Mouse (Mus musculus): Measurements from ENCODE around the gene Dus2. TPM values are rescaled to one million over a fixed set of nuclear protein-coding genes. Genes with fewer than 3 reads are reported as not detected.

The Dus2 gene
- polyA plus RNA-seq, 1 experiment from 2014 or later: 15.4 TPM

- in situ Hi-C loops (cut with MboI; ENCODE audit: low pct_unique_long_range_greater_than_20kb): no loop called here
- no peak for TF ChIP-seq CTCF (IDR thresholded peaks at IDR 0.05)
- no peaks in the 10 kb centered on the region for H3K27me3 ChIP-seq
- CTCF ChIA-PET: interaction anchor here (0.7 to 1.4 kb wide), 3 partner anchors 9 to 22 kb away, joined by 3 read pairs; no protein-coding TSS in a partner anchor
- ATAC-seq: no peak
- POLR2A ChIA-PET: interaction anchor here (1.2 kb wide), 1 partner anchor 14 kb away, joined by 4 read pairs; no protein-coding TSS in a partner anchor
- DNase-seq (ENCODE audit: low read depth, low spot score): no peak
These were observed 51.9 kb downstream of the Dus2 start for GRCm38 (mm10) chr8:106043055-106043454.

- H3K27me3 ChIP-seq: no peaks in the 10 kb centered on the region
- CTCF ChIA-PET: interaction anchor here (1.4 kb wide), 2 partner anchors 12 to 23 kb away, joined by 3 read pairs; no protein-coding TSS in a partner anchor
- DNase-seq (ENCODE audit: low read depth, low spot score): no peak
- POLR2A ChIA-PET: interaction anchor here (1.2 kb wide), 1 partner anchor 13 kb away, joined by 4 read pairs; no protein-coding TSS in a partner anchor
- no peak for ATAC-seq
- no peak for TF ChIP-seq CTCF (IDR thresholded peaks at IDR 0.05)
- in situ Hi-C loops (cut with MboI; ENCODE audit: low pct_unique_long_range_greater_than_20kb): no loop called here
These were observed 53.0 kb downstream of the Dus2 start for GRCm38 (mm10) chr8:106044151-106044550.

GRCm38 (mm10) chr8:106046872-106047559, 55.9 kb downstream of the Dus2 start:
- POLR2A ChIA-PET: interaction anchor here (1.4 kb wide), 1 partner anchor 12 kb away, joined by 5 read pairs; the partner anchor contains the start of gene Nfatc3
- in situ Hi-C loops (cut with MboI; ENCODE audit: low pct_unique_long_range_greater_than_20kb): no loop called here
- DNase-seq (ENCODE audit: low read depth, low spot score) (no peak), ATAC-seq (no peak)
- no peaks in the 10 kb centered on the region for H3K27me3 ChIP-seq
- no peak for TF ChIP-seq CTCF (IDR thresholded peaks at IDR 0.05)
- CTCF ChIA-PET: interaction anchor here (0.7 kb wide), 1 partner anchor 36 kb away, joined by 3 read pairs; no protein-coding TSS in a partner anchor

- DNase-seq (ENCODE audit: low read depth, low spot score) (no peak), ATAC-seq (no peak)
- no peak for TF ChIP-seq CTCF (IDR thresholded peaks at IDR 0.05)
- in situ Hi-C loops (cut with MboI; ENCODE audit: low pct_unique_long_range_greater_than_20kb): no loop called here
- CTCF ChIA-PET: no interaction called here
- H3K27me3 ChIP-seq: no peaks in the 10 kb centered on the region
- POLR2A ChIA-PET: no interaction called here
These were observed 56.9 kb downstream of the Dus2 start for GRCm38 (mm10) chr8:106047854-106048630.

GRCm38 (mm10) chr8:106049840-106050239, 58.7 kb downstream of the Dus2 start:
- POLR2A ChIA-PET: interaction anchor here (0.5 kb wide), 1 partner anchor 7 kb away, joined by 6 read pairs; no protein-coding TSS in a partner anchor
- in situ Hi-C loops (cut with MboI; ENCODE audit: low pct_unique_long_range_greater_than_20kb): no loop called here
- H3K27me3 ChIP-seq: no peaks in the 10 kb centered on the region
- ATAC-seq: no peak
- CTCF ChIA-PET: no interaction called here
- no peak for DNase-seq (ENCODE audit: low read depth, low spot score)
- no peak for TF ChIP-seq CTCF (IDR thresholded peaks at IDR 0.05)

GRCm38 (mm10) chr8:106051068-106051467, 59.9 kb downstream of the Dus2 start:
- ChIA-PET POLR2A (no interaction called here), CTCF (interaction anchor here (1.4 kb wide), 1 partner anchor 44 kb away, joined by 3 read pairs; no protein-coding TSS in a partner anchor)
- ATAC-seq (no peak), DNase-seq (ENCODE audit: low read depth, low spot score) (no peak)
- in situ Hi-C loops (cut with MboI; ENCODE audit: low pct_unique_long_range_greater_than_20kb): no loop called here
- no peak for TF ChIP-seq CTCF (IDR thresholded peaks at IDR 0.05)
- H3K27me3 ChIP-seq: no peaks in the 10 kb centered on the region

GRCm38 (mm10) chr8:106052510-106053089, 61.5 kb downstream of the Dus2 start:
- no peaks in the 10 kb centered on the region for H3K27me3 ChIP-seq
- no peak for ATAC-seq
- ChIA-PET POLR2A (no interaction called here), CTCF (interaction anchor here (1.2 kb wide), 1 partner anchor 9 kb away, joined by 3 read pairs; no protein-coding TSS in a partner anchor)
- in situ Hi-C loops (cut with MboI; ENCODE audit: low pct_unique_long_range_greater_than_20kb): no loop called here
- no peak for TF ChIP-seq CTCF (IDR thresholded peaks at IDR 0.05)
- DNase-seq (ENCODE audit: low read depth, low spot score): no peak

GRCm38 (mm10) chr8:106054190-106054811, 63.2 kb downstream of the Dus2 start:
- no peaks in the 10 kb centered on the region for H3K27me3 ChIP-seq
- ATAC-seq: no peak
- TF ChIP-seq CTCF (IDR thresholded peaks at IDR 0.05): no peak
- in situ Hi-C loops (cut with MboI; ENCODE audit: low pct_unique_long_range_greater_than_20kb): no loop called here
- DNase-seq (ENCODE audit: low read depth, low spot score): no peak
- CTCF ChIA-PET: no interaction called here
- POLR2A ChIA-PET: no interaction called here

- no peak for ATAC-seq
- no peak for TF ChIP-seq CTCF (IDR thresholded peaks at IDR 0.05)
- no peaks in the 10 kb centered on the region for H3K27me3 ChIP-seq
- ChIA-PET CTCF (no interaction called here), POLR2A (no interaction called here)
- no peak for DNase-seq (ENCODE audit: low read depth, low spot score)
- in situ Hi-C loops (cut with MboI; ENCODE audit: low pct_unique_long_range_greater_than_20kb): no loop called here
These were observed 63.9 kb downstream of the Dus2 start for GRCm38 (mm10) chr8:106055038-106055437.

- no peak for TF ChIP-seq CTCF (IDR thresholded peaks at IDR 0.05)
- ChIA-PET POLR2A (interaction anchor here (1.8 kb wide), 1 partner anchor 13 kb away, joined by 4 read pairs; no protein-coding TSS in a partner anchor), CTCF (interaction anchor here (1.2 kb wide), 1 partner anchor 12 kb away, joined by 3 read pairs; no protein-coding TSS in a partner anchor)
- no peaks in the 10 kb centered on the region for H3K27me3 ChIP-seq
- in situ Hi-C loops (cut with MboI; ENCODE audit: low pct_unique_long_range_greater_than_20kb): no loop called here
- ATAC-seq: no peak
- no peak for DNase-seq (ENCODE audit: low read depth, low spot score)
These were observed 65.4 kb downstream of the Dus2 start for GRCm38 (mm10) chr8:106056455-106056982.
